In the genomic region with DNA sequence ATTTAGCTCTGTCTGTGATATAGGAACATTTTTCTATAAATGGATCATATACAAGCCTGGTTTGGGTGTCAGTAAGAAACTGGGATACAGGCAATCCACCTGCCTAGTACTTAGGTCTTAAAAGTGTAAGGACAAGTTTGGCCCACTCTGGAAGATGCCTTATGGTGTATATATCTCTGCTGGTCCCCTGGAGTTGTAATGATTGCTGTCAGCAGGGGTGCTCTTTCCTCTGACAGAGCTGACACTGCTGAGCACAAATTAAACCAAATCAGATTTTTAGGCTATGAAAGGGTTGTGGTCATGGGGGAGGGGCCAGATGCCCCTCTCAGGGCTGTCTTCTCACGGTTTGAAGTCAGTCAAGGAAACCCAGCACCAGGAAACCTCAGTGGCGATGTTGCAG, we compare ENCODE assay signal across 19 mouse cellular contexts.
A peak's percentile ranks its signal among the peaks of the same experiment; 100 is the strongest.
DNase-seq lines count a peak whose midpoint lies in the region; ATAC-seq and TF ChIP-seq lines count a peak whose summit lies in the region.
"Had no signal": no experiment of that assay in that cellular context is flagged by ENCODE, and none has a peak within 500 bp of the region (broad histone marks: within the 10 kb centered on the region; RNA-seq: fewer than 3 reads in every experiment).

No protein-coding gene starts in this region.

- no peak overlapping the region for H3K4me2 ChIP-seq in forebrain, embryonic 12.5 days
- H3K4me2 ChIP-seq in forebrain, embryonic 16.5 days (ENCODE audit: low read length) = no peak overlapping the region
- no peak overlapping the region for H3K4me2 ChIP-seq in midbrain, embryonic 15.5 days
- H3K4me2 ChIP-seq: embryonic facial prominence, embryonic 12.5 days; hindbrain, embryonic 14.5 days had no signal

- no peak for TF ChIP-seq CTCF in embryonic fibroblast, embryonic 13.5 days (IDR thresholded peaks at IDR 0.05; ENCODE audit: borderline replicate concordance, insufficient read depth, low read length)

- no peaks in the 10 kb centered on the region for H3K9me3 ChIP-seq in forebrain, embryonic 12.5 days
- H3K9me3 ChIP-seq in forebrain, embryonic 16.5 days (ENCODE audit: control insufficient read depth, low read length) = no peaks in the 10 kb centered on the region
- no peaks in the 10 kb centered on the region for H3K9me3 ChIP-seq in midbrain, embryonic 10.5 days (replicated peaks)
- H3K9me3 ChIP-seq in midbrain, embryonic 15.5 days = no peaks in the 10 kb centered on the region
- H3K9me3 ChIP-seq: embryonic facial prominence, embryonic 12.5 days; G1E; heart, embryonic 10.5 days had no signal

- H3K36me3 ChIP-seq in forebrain, embryonic 12.5 days (replicated peaks) = no peaks in the 10 kb centered on the region
- H3K36me3 ChIP-seq in forebrain, embryonic 16.5 days (ENCODE audit: control insufficient read depth, insufficient read depth) = no peaks in the 10 kb centered on the region
- H3K36me3 ChIP-seq in midbrain, embryonic 10.5 days = no peaks in the 10 kb centered on the region
- H3K36me3 ChIP-seq in midbrain, embryonic 15.5 days (replicated peaks) = no peaks in the 10 kb centered on the region
- H3K36me3 ChIP-seq: embryonic facial prominence, embryonic 12.5 days; G1E; heart, embryonic 10.5 days had no signal

- ATAC-seq in forebrain, embryonic 12.5 days (ENCODE audit: low FRiP score) = peak; percentile 49; the same call in 1 of the 2 replicates
- no peak; the same call in 1 of the 2 replicates for ATAC-seq in forebrain, embryonic 16.5 days
- ATAC-seq in midbrain, embryonic 15.5 days (replicated peaks) = no peak; the same call in 1 of the 2 replicates
- ATAC-seq: CD4-positive, CD25-positive, alpha-beta regulatory T cell, adult 4 months; intestine, embryonic 16.5 days had no signal

- no peak overlapping the region for H3K27ac ChIP-seq in forebrain, embryonic 12.5 days
- no peak overlapping the region for H3K27ac ChIP-seq in forebrain, embryonic 16.5 days (ENCODE audit: low read length)
- peak overlapping the region; percentile 38 for H3K27ac ChIP-seq in midbrain, embryonic 10.5 days (replicated peaks)
- no peak overlapping the region for H3K27ac ChIP-seq in midbrain, embryonic 15.5 days
- H3K27ac ChIP-seq in embryonic fibroblast, embryonic 13.5 days (ENCODE audit: insufficient read depth, low read length) = peak overlapping the region; percentile 75
- H3K27ac ChIP-seq: embryonic facial prominence, embryonic 12.5 days; heart, embryonic 10.5 days; hindbrain, embryonic 14.5 days had no signal

- no peak overlapping the region for H3K9ac ChIP-seq in forebrain, embryonic 12.5 days
- H3K9ac ChIP-seq in forebrain, embryonic 16.5 days (replicated peaks; ENCODE audit: low read depth, low read length) = no peak overlapping the region
- H3K9ac ChIP-seq in midbrain, embryonic 15.5 days = no peak overlapping the region
- H3K9ac ChIP-seq: embryonic facial prominence, embryonic 12.5 days; hindbrain, embryonic 14.5 days had no signal

- 3% methylated on average over 2 of the region's 2 CpGs for WGBS in forebrain, embryonic 12.5 days
- WGBS in forebrain, embryonic 16.5 days = 20% methylated on average over 2 of the region's 2 CpGs
- WGBS in midbrain, embryonic 10.5 days = 19% methylated on average over 2 of the region's 2 CpGs
- WGBS in midbrain, embryonic 15.5 days = 14% methylated on average over 2 of the region's 2 CpGs

- peaks cover 33% of the 10 kb centered on the region for H3K4me1 ChIP-seq in forebrain, embryonic 12.5 days
- H3K4me1 ChIP-seq in forebrain, embryonic 16.5 days (replicated peaks; ENCODE audit: control insufficient read depth, insufficient read depth, low read length) = peaks cover 7% of the 10 kb centered on the region; the same call in 1 of the 2 replicates
- peaks cover 56% of the 10 kb centered on the region for H3K4me1 ChIP-seq in midbrain, embryonic 10.5 days
- H3K4me1 ChIP-seq in midbrain, embryonic 15.5 days = peaks cover 19% of the 10 kb centered on the region
- peaks cover 17% of the 10 kb centered on the region for H3K4me1 ChIP-seq in embryonic fibroblast, embryonic 13.5 days (ENCODE audit: control insufficient read depth, insufficient read depth, low read length)

- no peak for DNase-seq in midbrain, embryonic 10.5 days (ENCODE audit: low spot score)
- DNase-seq in layer of hippocampus, adult 9-10 months (ENCODE audit: low spot score) = no peak
- DNase-seq: adrenal gland, adult 8-10 months; adrenal gland, postnatal 36 days; B cell, adult 2 months; cerebellum, adult 2 months; gastrocnemius, postnatal 10 days; heart, adult 18-20 months; heart, postnatal 10 days had no signal

- H3K4me3 ChIP-seq in forebrain, embryonic 12.5 days (replicated peaks) = no peak overlapping the region
- no peak overlapping the region for H3K4me3 ChIP-seq in forebrain, embryonic 16.5 days (replicated peaks; ENCODE audit: low read length)
- no peak overlapping the region for H3K4me3 ChIP-seq in midbrain, embryonic 10.5 days
- no peak overlapping the region for H3K4me3 ChIP-seq in midbrain, embryonic 15.5 days
- no peak overlapping the region for H3K4me3 ChIP-seq in embryonic fibroblast, embryonic 13.5 days (ENCODE audit: insufficient read depth, low read length)
- H3K4me3 ChIP-seq: embryonic facial prominence, embryonic 12.5 days; heart, embryonic 10.5 days had no signal

- H3K27me3 ChIP-seq in forebrain, embryonic 12.5 days = peaks cover 11% of the 10 kb centered on the region
- H3K27me3 ChIP-seq in forebrain, embryonic 16.5 days (replicated peaks; ENCODE audit: control insufficient read depth, insufficient read depth, low read length) = no peaks in the 10 kb centered on the region
- H3K27me3 ChIP-seq in midbrain, embryonic 10.5 days (ENCODE audit: low read depth, poor library complexity, severe bottlenecking) = no peaks in the 10 kb centered on the region
- H3K27me3 ChIP-seq in midbrain, embryonic 15.5 days (replicated peaks) = no peaks in the 10 kb centered on the region
- H3K27me3 ChIP-seq: embryonic facial prominence, embryonic 12.5 days had no signal

- no peak for TF ChIP-seq POLR2A in embryonic fibroblast, embryonic 13.5 days (IDR thresholded peaks at IDR 0.05; ENCODE audit: low read depth, low read length)

Comparison
In these comparisons a context has a peak if more than half of its experiments do, and no peak if none do; other contexts are left out.
1. H3K27ac ChIP-seq: peak in midbrain, embryonic 10.5 days (single experiment) and embryonic fibroblast, embryonic 13.5 days (single experiment); none in forebrain, embryonic 12.5 days (single experiment), forebrain, embryonic 16.5 days (single experiment) and midbrain, embryonic 15.5 days (single experiment).